In genomic region chr4:127060585-127061290, GRCm38 (mm10) we compare ENCODE assay signal across 8 mouse cellular contexts. TPM values are rescaled to one million over a fixed set of nuclear protein-coding genes. Genes with fewer than 3 reads are reported as not detected.
DNase-seq lines count a peak whose midpoint lies in the region; ATAC-seq and TF ChIP-seq lines count a peak whose summit lies in the region.

Zmym1 (minus strand) TSS chr4:127061152.

- H3K4me1 ChIP-seq in embryonic facial prominence, embryonic 13.5 days: peaks cover 9% of the 10 kb centered on the region; the same call in 1 of the 2 replicates
- no peaks in the 10 kb centered on the region for H3K4me1 ChIP-seq in heart, adult 2 months (ENCODE audit: control insufficient read depth, insufficient read depth, low read length)
- H3K4me1 ChIP-seq in limb, embryonic 14.5 days (ENCODE audit: control insufficient read depth, insufficient read depth, low read length): no peaks in the 10 kb centered on the region
- H3K4me1 ChIP-seq in midbrain, postnatal 0 days (ENCODE audit: insufficient read depth, low read length): no peaks in the 10 kb centered on the region

- no peak for TF ChIP-seq CTCF in heart, adult 2 months (IDR thresholded peaks at IDR 0.05)
- TF ChIP-seq CTCF in midbrain, postnatal 0 days (IDR thresholded peaks at IDR 0.05): no peak

- H3K79me2 ChIP-seq in heart, adult 2 months (replicated peaks; ENCODE audit: control insufficient read depth, insufficient read depth, low read length): peaks cover 2% of the 10 kb centered on the region; the same call in 1 of the 2 replicates

- peaks cover 20% of the 10 kb centered on the region for H3K36me3 ChIP-seq in embryonic facial prominence, embryonic 13.5 days
- H3K36me3 ChIP-seq in heart, adult 2 months (ENCODE audit: control insufficient read depth, insufficient read depth, low read length): no peaks in the 10 kb centered on the region
- H3K36me3 ChIP-seq in limb, embryonic 14.5 days (ENCODE audit: control insufficient read depth, insufficient read depth, low read length): peaks cover 21% of the 10 kb centered on the region
- H3K36me3 ChIP-seq in midbrain, postnatal 0 days (ENCODE audit: insufficient read depth, low read length): no peaks in the 10 kb centered on the region; the same call in 1 of the 2 replicates

- WGBS in embryonic facial prominence, embryonic 13.5 days: 1% methylated on average over 38 of the region's 38 CpGs
- WGBS in heart, adult 2 months: 1% methylated on average over 38 of the region's 38 CpGs
- 2% methylated on average over 25 of the region's 38 CpGs for whole genome bisulfite sequencing in limb, embryonic 14.5 days
- WGBS in midbrain, postnatal 0 days: under 1% methylated on average over 38 of the region's 38 CpGs

- peak within 1 kb of the TSS; percentile 77 for H3K4me2 ChIP-seq in embryonic facial prominence, embryonic 13.5 days
- H3K4me2 ChIP-seq in limb, embryonic 14.5 days (replicated peaks; ENCODE audit: low read depth, low read length, severe bottlenecking): peak within 1 kb of the TSS; percentile 80
- peak within 1 kb of the TSS; percentile 64 for H3K4me2 ChIP-seq in midbrain, postnatal 0 days (ENCODE audit: low read depth, low read length, poor library complexity, severe bottlenecking)

- peak within 1 kb of the TSS; percentile 86 for H3K9ac ChIP-seq in embryonic facial prominence, embryonic 13.5 days
- H3K9ac ChIP-seq in heart, adult 2 months (ENCODE audit: low read depth, low read length): peak within 1 kb of the TSS; percentile 98
- H3K9ac ChIP-seq in limb, embryonic 14.5 days (ENCODE audit: low read depth, low read length, severe bottlenecking): peak within 1 kb of the TSS; percentile 77
- H3K9ac ChIP-seq in midbrain, postnatal 0 days (replicated peaks; ENCODE audit: low read length, poor library complexity, severe bottlenecking): peak within 1 kb of the TSS; percentile 47

- peak; percentile 84; the same call in 1 of the 2 replicates for ATAC-seq in embryonic facial prominence, embryonic 13.5 days (ENCODE audit: insufficient number of reproducible peaks, insufficient read depth, low FRiP score, low TSS enrichment, low read depth)
- ATAC-seq in limb, embryonic 14.5 days (ENCODE audit: low FRiP score, low read depth): peak; percentile 96
- peak; percentile 69 for ATAC-seq in midbrain, postnatal 0 days (ENCODE audit: low FRiP score)

- TF ChIP-seq EP300 in heart, adult 2 months (IDR thresholded peaks at IDR 0.05; ENCODE audit: insufficient read depth, low read depth, low read length): no peak

- peak within 1 kb of the TSS; percentile 92 for H3K4me3 ChIP-seq in embryonic facial prominence, embryonic 13.5 days
- H3K4me3 ChIP-seq in heart, adult 2 months: peak within 1 kb of the TSS; percentile 71
- peak within 1 kb of the TSS; percentile 80 for H3K4me3 ChIP-seq in limb, embryonic 14.5 days (replicated peaks; ENCODE audit: low read length)
- H3K4me3 ChIP-seq in midbrain, postnatal 0 days (ENCODE audit: low read depth, low read length): peak within 1 kb of the TSS; percentile 53

- intact Hi-C loops in heart, adult 2 months (cut with DNase I): loop anchor here (5.0 kb wide), 1 partner anchor 38 kb away; the partner anchor contains the start of gene Sfpq

- DNase-seq in 3134 (ENCODE audit: extremely low read depth, insufficient read length, low spot score): peak; percentile 90
- DNase-seq in adrenal gland, postnatal 36 days: peak; percentile 95 to 96
- DNase-seq in heart, adult 2 months: peak; percentile 93 to 95
- DNase-seq in kidney, adult 9 months: peak; percentile 89
- peak; percentile 84 for DNase-seq in limb, embryonic 14.5 days (ENCODE audit: low spot score)
- DNase-seq in midbrain, postnatal 0 days (ENCODE audit: low spot score): peak; percentile 86
- DNase-seq in spleen, postnatal 14 days (ENCODE audit: low spot score in 2 of 2): peak; percentile 87 to 92

- H3K9me3 ChIP-seq in embryonic facial prominence, embryonic 13.5 days: no peaks in the 10 kb centered on the region
- H3K9me3 ChIP-seq in limb, embryonic 14.5 days (ENCODE audit: control insufficient read depth, low read length): 0 out of 2 replicates have a peak, but pooled peaks cover 3% of the 10 kb centered on the region
- H3K9me3 ChIP-seq in midbrain, postnatal 0 days (ENCODE audit: low read length): no peaks in the 10 kb centered on the region

- H3K27me3 ChIP-seq in embryonic facial prominence, embryonic 13.5 days: no peaks in the 10 kb centered on the region
- H3K27me3 ChIP-seq in heart, adult 2 months (ENCODE audit: control insufficient read depth, insufficient read depth, low read length): no peaks in the 10 kb centered on the region
- H3K27me3 ChIP-seq in limb, embryonic 14.5 days (ENCODE audit: control insufficient read depth, insufficient read depth, low read length): no peaks in the 10 kb centered on the region
- H3K27me3 ChIP-seq in midbrain, postnatal 0 days (ENCODE audit: insufficient read depth, low read length): no peaks in the 10 kb centered on the region

- TF ChIP-seq POLR2A in heart, adult 2 months (IDR thresholded peaks at IDR 0.05; ENCODE audit: insufficient read depth, low read depth, low read length): peak; percentile 73
- peak; percentile 46; the same call in 1 of the 2 replicates for TF ChIP-seq POLR2A in limb, embryonic 14.5 days (IDR thresholded peaks at IDR 0.05; ENCODE audit: borderline replicate concordance, extremely low read depth, insufficient read depth, insufficient read length)

- peak within 1 kb of the TSS; percentile 71 for H3K27ac ChIP-seq in embryonic facial prominence, embryonic 13.5 days
- H3K27ac ChIP-seq in heart, adult 2 months: peak within 1 kb of the TSS; percentile 49
- H3K27ac ChIP-seq in limb, embryonic 14.5 days (replicated peaks; ENCODE audit: low read depth, low read length): 0 out of 2 replicates have a peak within 1 kb of the TSS, but pooled peaks have one; percentile 29
- H3K27ac ChIP-seq in midbrain, postnatal 0 days (ENCODE audit: low read depth, low read length): no peak within 1 kb of the TSS; the same call in 1 of the 2 replicates

RNA-seq across cellular contexts. Expression of gene Zmym1, which starts in this region (rescaled TPM):
- 1 to 10 TPM; 7.7 to 7.8 TPM for total RNA-seq in adrenal gland, postnatal 36 days (2021)
- 21.6 and 23.1 TPM in 2 replicates for polyA plus RNA-seq in embryonic facial prominence, embryonic 13.5 days (2015; fragmentation: Nextera tagmentation; extraction: Ambion mirVana)
- 1 to 10 TPM; 4.1 to 5.6 TPM for total RNA-seq in heart, adult 2 months (2021)
- polyA plus RNA-seq in heart, adult 2 months (2012; rRNA removed): 2.4 and 2.7 TPM in 2 replicates
- polyA plus RNA-seq in limb, embryonic 14.5 days (2012; rRNA removed): 8.8 and 11.5 TPM in 2 replicates
- 20.5 and 23.3 TPM in 2 replicates for polyA plus RNA-seq in limb, embryonic 14.5 days (2014; fragmentation: Nextera tagmentation; extraction: Ambion mirVana)
- 16.8 and 18.3 TPM in 2 replicates for total RNA-seq in midbrain, postnatal 0 days (2014; rRNA removed)
- 16.6 and 16.9 TPM in 2 replicates for polyA plus RNA-seq in midbrain, postnatal 0 days (2015; fragmentation: Nextera tagmentation; extraction: Ambion mirVana)

Comparison
In these comparisons a context has a peak if more than half of its experiments do, and no peak if none do; other contexts are left out.
1. H3K9ac ChIP-seq: peak in every context shown above with its lines; median percentile 98 in heart, adult 2 months; 86 in embryonic facial prominence, embryonic 13.5 days; 77 in limb, embryonic 14.5 days; 47 in midbrain, postnatal 0 days.